Mouse (Mus musculus): ENCODE results near the gene Nmrk2. TPM values are rescaled to one million over a fixed set of nuclear protein-coding genes. Genes with fewer than 3 reads are reported as not detected.
"Not testable (repeated sequence)": the region's sequence is repeated elsewhere in the genome, so short reads cannot be mapped to it uniquely, and the experiment has no call there.

Nmrk2 gene
- under 1 TPM in 1 of 2 experiments, not detected in 1; 0.18 TPM for total RNA-seq (2021)
- long read RNA-seq, result 0 reads

DNA sequence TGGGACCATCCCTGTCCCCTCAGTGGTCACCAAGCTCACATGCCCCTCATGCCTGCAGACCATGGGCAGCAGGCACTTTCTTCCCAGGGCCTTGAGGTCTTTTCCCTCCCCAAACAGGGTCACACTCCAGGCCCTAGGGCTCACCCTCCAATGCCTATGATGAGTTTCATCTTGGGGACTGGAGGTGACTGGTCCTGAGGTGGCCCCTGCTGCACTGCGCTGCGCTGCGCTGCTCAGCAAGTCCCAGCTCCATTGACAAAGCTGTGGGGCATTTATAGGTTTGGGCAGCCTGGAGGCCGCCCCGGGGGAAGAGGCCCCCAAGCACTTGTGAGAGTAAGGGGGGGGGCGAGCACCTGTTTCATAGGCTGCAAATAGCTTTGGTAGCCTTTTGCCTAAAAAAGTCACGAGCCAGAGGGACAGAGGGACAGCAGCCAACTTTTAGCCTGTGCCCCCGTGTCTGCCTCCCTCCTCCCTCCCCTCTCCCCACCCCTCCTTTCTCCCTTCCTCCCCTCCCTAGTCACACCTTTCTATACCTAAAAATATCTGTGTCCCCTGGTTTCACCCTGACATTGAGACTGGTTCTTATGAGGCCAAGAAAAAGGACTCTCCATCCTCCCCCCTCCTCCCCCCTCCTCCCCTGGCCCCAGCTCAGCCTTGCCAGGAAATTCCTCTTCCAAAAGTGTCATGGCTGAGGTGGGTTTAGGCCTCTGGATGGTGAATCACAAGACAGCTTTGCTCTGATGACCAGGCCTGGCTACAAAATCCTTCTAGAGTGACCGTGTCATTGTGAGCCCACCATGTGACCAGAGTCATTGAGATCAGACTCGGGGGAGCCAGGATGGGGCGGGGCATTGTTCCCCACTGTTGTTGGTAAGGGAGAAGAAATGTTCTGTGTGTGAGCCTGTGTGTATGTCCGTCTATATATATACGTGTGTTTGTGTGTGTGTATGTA lies at the start of gene Nmrk2:
TSS of gene Nmrk2 (minus strand) at position 245 of the 952 bp plus-strand sequence.
- DNase-seq (ENCODE audit: low spot score in 2 of 2), result no peak

DNA sequence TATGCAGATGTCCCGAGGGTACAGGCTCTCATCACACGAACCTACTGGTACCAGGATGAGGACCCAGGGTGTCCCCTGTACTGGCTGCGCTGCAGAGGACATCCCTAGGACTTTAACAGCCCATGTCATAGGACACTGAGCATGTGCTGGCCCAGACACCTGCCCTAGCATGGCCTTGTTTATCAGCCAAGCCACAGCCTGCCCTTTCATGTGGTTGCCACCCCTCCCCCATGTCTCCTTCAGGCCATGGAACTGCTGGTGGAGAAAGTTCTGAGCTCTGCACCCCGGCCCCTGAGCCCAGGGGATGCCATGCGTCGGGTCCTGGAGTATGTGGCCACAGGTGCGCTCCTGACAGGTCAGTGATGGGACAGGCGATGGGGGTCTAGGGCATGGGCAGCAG lies 47.6 kb upstream of the Nmrk2 start:
- no peak for DNase-seq (ENCODE audit: low spot score in 2 of 2)

DNA sequence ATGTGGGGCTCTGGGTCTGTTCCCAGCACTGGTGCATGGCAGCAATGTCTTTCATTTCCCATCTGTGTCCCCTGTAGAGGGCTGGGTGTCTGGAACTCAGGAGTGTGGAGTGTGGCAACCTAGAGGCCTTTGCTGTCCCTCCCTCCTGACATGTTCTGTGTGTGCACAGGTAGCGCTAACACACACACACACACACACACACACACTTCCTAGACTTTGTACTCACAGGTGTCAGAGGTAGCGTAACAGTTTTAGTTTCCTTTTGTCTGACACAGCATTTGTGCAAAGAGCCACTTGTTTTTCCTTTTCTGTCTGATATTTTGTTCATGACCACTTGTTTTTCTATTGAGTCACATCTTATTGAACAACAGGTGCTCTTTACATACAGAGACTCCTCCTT lies 46.0 kb upstream of the Nmrk2 start:
- DNase-seq (ENCODE audit: low spot score in 2 of 2), result no peak

DNA sequence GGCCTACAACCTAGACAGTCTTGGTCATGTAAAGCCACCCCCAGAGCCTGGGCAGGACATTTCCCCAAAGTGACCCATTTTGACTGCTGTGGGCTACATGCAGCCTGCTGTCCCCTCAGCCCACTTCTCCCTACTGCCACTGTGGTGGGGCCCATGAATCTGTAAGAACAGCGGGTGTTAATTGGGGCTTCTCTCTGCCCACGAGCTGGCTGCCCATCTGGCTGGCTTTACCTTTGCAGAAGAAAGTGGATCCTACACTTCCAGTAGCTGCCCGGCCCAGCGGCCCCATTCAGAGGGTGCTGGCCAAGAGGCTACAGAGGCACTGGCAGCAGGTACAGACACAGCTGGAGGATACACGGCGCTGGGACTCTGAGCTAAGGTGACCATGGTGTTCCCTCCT lies 43.3 kb upstream of the Nmrk2 start:
- no peak for DNase-seq (ENCODE audit: low spot score in 2 of 2)

DNA sequence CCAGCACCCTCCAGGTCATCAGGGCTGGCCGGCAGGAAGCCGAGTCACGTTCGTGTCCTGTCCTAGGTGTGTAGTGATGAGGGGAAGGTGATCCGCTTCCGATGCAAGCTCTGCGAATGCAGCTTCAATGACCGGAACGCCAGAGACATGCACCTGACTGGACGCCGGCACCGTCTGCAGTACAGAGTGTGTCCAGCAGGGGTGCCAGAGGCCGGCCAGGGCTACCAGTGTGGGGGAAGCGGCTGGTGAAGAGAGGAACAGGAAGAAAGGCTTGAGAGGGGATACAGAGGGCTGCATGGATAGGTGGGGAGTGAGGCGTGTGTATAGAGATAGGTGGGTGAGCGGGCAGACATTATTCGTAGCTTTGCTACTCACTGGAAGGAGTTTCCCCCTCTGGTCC lies 42.7 kb upstream of the Nmrk2 start:
- DNase-seq (ENCODE audit: low spot score in 2 of 2), result peak; percentile 88 to 89

DNA sequence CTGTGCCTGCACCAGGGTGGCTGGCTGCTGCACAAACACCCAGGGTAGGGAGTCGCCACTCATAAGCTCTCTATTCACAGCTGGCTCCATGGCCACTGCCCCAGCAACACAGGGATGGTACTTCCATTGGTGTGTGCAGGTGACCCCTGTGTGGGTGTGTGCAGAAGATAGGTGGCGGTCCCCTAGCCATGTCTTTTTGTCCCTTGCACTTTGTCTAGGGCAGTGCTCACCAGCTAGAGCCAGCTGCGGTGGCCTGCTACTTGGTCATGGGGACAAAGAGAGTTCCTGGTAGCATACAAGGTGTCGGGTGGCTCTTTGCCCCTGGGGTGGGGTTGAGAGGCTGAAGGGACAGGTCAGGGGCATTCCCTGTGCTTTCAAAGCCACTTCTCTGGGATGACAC lies 42.3 kb upstream of the Nmrk2 start:
- DNase-seq (ENCODE audit: low spot score in 2 of 2), result no peak

DNA sequence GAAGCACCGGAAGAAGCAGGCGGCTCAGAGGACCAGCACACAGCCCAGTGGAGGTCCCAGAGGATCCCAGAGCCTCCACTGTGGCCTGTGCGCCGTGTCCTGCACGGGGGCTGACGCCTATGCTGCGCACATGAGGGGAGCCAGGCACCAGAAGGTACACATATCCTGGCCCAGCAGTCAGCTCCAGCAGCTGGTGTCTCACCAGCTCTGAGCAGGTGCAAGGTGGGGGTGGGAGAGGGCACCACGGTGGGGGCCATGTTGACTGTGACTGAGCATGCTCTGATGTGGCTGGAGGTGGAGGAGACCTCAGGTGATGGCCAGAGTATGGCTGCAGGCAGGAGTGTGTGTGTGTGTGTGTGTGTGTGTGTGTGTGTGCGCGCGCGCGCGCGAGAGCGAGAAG lies 40.2 kb upstream of the Nmrk2 start:
- DNase-seq (ENCODE audit: low spot score in 2 of 2), result no peak

DNA sequence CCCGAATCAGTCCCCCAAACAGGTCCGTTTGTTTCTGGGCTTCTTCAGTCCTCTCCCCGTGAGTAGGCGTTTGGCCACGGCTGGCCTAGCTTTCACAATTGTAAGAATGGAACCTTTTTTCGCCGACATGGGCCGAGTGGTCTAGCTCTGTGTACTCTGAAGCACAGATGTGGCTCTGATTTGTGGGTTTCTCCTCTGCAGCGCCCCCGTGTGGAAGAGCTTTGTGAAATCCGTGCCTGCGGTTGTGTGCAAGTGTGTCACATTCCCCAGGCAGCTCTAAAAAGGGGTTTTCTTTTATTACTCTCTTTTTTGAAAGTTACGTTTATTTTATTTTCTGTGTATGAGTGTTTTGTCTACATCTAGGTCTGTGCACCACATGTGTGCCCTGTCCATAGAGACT lies 39.0 kb upstream of the Nmrk2 start:
- peak; percentile 76 to 78 for DNase-seq (ENCODE audit: low spot score in 2 of 2)

DNA sequence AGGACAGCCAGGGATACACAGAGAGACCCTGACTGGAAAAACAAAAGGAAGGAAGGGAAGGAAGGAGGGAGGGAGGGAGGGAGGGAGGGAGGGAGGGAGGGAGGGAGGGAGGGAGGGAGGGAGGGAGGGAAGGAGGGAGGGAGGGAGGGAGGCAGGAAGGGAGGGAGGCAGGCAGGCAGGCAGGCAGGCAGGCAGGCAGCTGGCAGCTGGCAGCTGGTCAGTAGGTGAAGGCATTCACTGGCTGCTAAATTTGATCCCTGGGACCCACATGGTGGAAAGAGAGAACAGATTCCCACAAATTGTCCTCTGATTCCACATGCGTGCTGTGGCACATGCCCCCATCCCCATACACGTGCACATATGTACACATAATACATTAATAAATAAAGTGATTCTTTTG lies 36.8 kb upstream of the Nmrk2 start:
- no peak for DNase-seq (ENCODE audit: low spot score in 2 of 2)

DNA sequence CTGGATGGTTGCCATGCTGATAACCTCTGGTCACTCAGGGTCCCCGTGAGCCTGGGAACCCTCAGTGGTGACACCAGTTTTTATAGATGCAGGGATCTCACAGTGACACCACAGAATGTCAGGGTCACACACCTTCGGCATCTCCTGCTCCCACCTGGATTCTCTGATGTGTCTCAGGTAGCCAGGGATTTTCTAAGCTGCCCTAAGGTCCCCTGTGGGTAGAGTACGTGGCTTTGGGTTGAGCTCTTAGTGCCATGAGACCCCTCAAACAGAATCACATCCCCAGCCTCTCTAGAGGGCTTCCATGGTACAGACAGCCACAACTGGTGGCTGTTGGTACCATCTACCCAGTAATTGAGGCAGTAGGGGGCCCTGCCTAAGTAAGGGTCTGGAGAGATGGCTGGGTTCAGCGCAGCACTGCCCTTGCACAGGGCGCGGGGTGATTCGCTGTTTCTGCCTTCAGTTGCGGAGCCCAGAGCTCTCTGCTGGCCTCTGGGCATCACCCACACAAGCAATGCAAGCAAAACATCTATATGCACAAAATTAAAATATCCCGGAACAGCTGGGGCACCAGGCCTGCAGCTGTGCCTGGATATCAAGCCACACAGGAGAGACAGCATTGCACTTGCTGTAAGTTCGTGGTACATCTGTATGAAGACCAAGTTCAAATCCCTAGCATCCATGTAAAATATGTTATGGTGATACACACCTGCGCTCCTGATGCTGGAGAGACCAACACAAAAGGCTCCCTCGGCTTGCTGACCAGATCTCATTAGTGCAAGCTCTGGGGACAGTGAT lies 34.8 kb upstream of the Nmrk2 start:
- no peak for DNase-seq (ENCODE audit: low spot score in 2 of 2)

DNA sequence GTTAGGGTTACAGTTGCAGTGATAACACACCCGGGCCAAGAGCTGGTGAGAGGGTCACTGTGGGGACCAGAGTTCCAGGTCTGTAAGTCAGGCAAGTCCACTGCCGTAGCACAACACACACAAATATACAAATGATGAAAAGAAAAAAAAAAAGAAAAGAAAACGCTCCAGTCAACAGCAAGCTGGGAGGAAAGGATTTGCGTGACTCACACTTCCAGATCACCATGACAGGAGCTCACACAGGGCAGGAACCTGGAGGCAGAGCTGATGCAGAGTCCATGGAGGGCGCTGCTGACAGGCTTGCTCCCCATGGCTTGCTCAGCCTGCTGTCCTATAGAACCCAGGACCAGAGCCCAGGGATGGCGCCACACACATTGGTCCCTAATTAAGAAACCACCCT lies 32.4 kb upstream of the Nmrk2 start:
- no peak for DNase-seq (ENCODE audit: low spot score in 2 of 2)

DNA sequence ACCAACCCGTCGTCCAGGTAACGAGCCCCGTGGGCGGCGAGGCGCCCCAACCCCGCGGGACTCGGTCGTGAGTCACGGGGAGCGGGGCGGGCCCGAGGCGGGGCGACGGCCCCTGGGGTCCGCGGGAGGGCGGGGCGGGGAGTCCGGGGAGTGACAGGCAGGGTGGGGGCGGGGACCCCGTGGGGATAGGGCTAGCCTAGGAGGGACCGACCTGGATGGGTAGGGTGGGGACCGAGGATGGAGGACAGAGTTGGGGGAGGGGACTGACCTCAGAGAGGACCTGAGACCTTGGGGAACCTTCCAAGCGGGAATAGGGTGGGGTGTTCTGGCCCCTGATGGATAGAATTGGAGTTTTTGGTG lies 31.4 kb upstream of the Nmrk2 start:
- DNase-seq (ENCODE audit: low spot score in 2 of 2), result no peak

DNA sequence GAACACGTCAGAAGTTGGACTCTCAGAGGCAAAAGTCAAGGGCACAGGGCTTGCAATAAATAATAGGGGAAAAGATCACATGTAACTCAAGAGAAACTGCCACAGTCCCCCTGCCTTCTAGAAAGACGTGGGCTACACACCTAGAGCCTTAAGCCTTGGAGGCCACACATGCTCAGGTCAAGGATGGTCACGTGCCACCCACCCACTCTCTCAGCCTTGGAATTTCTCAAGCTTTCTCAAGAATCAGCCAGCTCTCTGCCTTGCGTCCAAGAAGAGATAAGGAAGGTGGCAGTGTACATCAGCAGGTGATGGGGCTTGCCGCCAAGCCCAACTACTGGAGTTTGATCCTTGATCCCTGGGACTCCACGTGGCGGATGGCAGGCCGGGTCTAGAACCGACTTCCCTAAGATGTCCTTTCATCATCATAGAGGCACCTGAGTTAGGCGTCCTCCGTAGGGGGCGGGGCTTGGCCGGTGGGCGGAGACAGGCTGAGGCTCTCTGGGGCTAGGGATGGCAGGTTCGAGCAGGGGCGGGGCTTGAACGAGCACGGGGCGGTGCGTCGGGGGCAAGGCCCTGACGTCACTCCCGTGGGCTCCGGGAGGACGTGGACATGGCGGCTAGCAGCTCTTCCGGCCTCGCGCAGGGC lies 30.9 kb upstream of the Nmrk2 start, which contains the start of gene Zfr2:
TSS of gene Zfr2 (plus strand) at position 576 of the 646 bp plus-strand sequence.
- DNase-seq (ENCODE audit: low spot score in 2 of 2), result peak; percentile 90 to 95

DNA sequence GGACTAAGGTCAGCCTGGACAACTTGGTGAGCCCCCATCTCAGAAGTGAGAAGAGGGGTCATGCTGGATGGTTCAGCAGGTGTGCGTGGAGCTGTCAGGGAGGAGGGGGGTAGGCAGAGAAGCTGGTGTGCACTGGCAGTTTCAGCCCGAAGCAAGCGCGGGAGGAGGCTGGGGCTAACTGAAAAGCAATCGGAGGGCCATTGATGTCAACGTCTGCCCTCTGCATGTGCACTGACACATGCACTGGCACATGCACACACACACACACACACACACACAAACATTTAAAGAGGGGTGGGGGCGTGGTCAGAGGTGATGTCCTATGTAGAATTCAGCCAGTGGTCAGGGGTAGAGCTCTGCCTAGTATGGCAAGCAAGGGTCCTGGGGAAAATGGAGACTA lies 29.6 kb upstream of the Nmrk2 start:
- no peak for DNase-seq (ENCODE audit: low spot score in 2 of 2)

DNA sequence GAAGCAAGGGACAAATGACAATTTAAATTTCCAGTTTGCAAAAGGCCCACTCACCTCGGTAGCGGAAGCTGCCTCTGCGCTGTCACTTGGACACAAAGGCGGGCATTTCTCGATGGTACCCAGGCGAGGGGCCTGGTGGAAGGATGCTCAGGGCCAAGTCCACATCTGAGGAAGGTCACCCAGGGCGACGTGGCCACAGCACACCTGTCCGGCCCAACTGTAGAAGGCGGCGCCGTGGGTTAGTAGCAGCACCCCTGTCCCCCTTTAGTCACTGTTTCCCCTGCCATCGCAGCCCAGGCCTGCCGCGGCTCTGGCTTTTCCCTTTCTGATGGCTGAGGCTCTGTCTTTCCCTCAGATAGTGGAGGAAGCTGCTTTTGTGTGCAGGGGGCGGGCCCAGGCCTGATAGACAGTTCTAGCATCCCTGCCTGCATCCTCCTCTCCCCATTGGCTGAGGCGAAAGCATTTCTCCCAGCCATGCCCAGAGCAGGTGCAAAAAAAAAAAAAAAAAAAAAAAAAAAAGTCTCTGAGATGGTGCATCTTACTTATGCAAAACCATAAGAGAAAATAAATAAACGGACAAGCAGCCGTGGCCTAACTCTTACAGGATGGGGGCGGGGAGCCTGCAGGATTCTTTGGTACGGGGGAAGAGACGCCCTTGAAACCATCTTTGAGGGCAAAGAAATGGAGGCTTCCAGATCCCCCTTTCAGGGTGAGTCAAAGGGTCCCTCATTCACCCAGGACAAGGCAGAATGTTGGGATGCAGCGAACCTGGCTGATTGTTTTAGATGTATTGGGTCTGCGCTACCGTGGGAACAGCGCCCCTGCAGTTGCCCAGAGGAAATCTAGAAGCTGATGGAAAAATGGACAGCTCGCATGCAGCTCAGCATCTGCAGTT lies 28.8 kb upstream of the Nmrk2 start, which contains the start of gene Atcay:
TSS of gene Atcay (minus strand) at position 396 of the 895 bp plus-strand sequence.
- peak; percentile 72 to 80 for DNase-seq (ENCODE audit: low spot score in 2 of 2)

DNA sequence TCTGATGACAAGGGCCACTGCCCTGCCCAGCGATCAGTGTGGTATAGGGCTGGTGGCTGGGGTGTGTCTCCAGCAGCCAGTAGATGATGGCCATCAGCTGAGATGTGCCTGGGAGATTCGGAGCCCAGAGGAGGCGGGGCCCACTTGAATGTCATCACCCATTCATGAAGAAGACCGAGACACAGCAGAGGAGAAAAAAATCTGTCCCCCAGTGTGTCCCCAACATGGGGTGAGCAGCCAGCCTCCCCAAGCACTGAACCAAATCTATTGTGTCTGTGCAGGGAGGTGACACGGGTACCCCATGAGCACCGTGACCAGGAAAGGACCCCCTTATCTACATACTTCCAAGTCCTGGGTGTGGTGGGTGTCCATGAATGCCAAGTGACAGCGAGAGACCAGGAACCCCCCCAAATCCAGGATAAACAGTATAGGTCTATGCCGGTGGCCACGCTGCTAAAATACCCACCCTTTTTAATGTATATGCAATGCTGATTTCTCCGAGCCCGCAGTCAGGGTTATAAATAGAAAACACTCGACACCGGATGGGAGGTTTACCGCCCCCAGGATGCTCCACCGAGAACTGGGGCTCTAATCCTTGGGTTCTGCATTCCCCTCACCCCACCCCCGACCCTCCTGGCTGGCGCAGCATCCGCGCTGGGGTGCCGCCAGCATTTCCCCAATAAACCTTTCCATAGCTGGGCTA lies 28.0 kb upstream of the Nmrk2 start:
- DNase-seq (ENCODE audit: low spot score in 2 of 2), result no peak

DNA sequence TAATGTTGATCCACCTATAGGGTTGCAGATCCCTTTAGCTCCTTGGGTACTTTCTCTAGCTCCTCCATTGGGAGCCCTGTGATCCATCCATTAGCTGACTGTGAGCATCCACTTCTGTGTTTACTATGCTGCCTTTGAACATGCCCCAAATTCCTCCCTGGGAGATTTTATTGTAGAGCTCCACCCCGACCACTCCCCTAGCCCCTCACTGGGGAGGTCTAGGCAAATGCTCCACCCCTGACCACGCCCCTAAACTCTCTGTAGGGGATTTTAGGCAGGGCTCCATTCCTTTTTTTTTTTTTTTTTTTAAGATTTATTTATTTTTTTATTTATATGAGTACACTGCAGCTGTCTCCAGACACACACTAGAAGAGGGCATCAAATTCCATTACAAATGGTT lies 21.9 kb upstream of the Nmrk2 start:
- not testable (repeated sequence) for DNase-seq (ENCODE audit: low spot score in 2 of 2)

DNA sequence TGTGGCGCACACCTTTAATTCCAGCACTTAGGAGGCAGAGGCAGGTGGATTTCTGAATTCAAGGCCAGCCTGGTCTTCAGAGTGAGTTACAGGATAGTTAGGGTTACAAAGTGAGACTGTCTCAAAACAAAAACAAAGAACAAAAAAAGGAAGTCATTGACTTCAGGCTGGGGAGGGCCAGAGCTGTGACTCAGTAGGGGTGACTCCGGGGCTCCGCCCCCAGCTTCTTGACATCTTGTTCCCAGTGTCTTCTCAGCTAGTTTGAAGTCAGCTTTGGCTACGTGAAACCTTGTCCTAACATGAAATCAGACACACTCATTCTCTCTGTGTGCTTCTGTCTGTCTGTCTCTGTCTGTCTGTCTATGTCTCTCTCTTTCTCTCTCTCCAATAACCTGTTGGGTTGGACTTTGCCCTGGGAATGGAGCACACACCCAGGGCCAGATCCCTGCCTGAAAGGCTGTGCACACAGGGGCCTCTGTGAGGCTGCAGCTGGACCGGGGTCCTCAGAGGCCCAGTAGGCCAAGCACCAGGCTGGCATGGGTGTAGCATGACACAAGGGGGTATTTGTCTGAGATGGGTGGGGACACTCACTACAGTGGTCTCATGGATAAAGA lies 19.7 kb upstream of the Nmrk2 start:
- DNase-seq (ENCODE audit: low spot score in 2 of 2), result no peak

DNA sequence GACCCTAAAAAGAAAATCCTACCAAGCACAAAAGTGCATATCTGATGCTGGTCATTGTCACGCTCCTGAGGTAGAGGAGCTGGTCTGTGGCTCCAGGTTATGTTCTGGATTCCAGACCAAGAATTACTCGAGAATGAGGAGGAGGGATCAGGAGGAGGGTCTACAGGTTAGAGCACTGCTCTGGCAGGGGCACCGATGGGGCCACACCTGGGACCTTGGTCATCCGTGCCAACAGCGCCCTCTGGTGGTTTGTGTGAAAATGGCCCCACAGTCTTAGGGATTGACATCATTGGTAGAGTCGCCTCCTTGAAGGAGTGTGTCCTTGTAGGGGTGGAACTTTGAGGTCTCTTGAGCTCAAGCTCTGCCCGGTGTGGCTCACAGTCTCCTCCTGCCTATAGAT lies 16.1 kb upstream of the Nmrk2 start:
- DNase-seq (ENCODE audit: low spot score in 2 of 2), result peak; percentile 59 to 69
